Mouse (Mus musculus) G1E (cell line): ENCODE measurements at regions not wholly inside any gene's neighbourhood (a gene's known extent, or its start where the extent isn't known, plus 50 kb on each side); places are given as distances from the start of the nearest gene placed in this dataset.

Experiments used
- ATAC-seq: 2 replicates; pipeline ENCODE4 v1.8.0; 2016; ENCODE audit warnings: mild to moderate bottlenecking; ENCODE audit not compliant: insufficient number of reproducible peaks, poor library complexity, low FRiP score, severe bottlenecking; ENCODE audit errors: extremely low read depth
- DNase-seq: peaks from one replicate; pipeline ENCODE4 v3.0.0; 2012; ENCODE audit warnings: low spot score
- H3K27me3 ChIP-seq: 2 replicates; pipeline ENCODE4 v1.6.1; 2012; ENCODE audit warnings: mild to moderate bottlenecking, low read length, inconsistent platforms; ENCODE audit not compliant: insufficient read depth
- H3K36me3 ChIP-seq: replicated peaks from 2 replicates; pipeline ENCODE3; 2012; ENCODE audit warnings: mild to moderate bottlenecking, inconsistent platforms
- H3K4me1 ChIP-seq: 2 replicates; pipeline ENCODE4 v1.6.1; 2012; ENCODE audit warnings: low read depth, low read length, inconsistent platforms, mixed read lengths; ENCODE audit not compliant: insufficient read depth
- H3K4me3 ChIP-seq: 2 replicates; pipeline ENCODE4 v1.5.1; 2012; ENCODE audit warnings: low read depth, mild to moderate bottlenecking, inconsistent platforms, low read length, moderate library complexity, mixed read lengths
- H3K9me3 ChIP-seq: replicated peaks from 2 replicates; pipeline ENCODE4 v1.6.1; 2012; ENCODE audit warnings: inconsistent platforms
- CTCF ChIP-seq: IDR thresholded peaks from 2 replicates; pipeline ENCODE4 v1.5.1; 2012; ENCODE audit warnings: low read depth, low read length, inconsistent platforms, mixed read lengths
- GATA1 ChIP-seq: IDR thresholded peaks from 2 replicates; pipeline ENCODE4 v1.6.1; 2012; ENCODE audit warnings: borderline replicate concordance, low read length, inconsistent platforms, mixed read lengths
- GATA2 ChIP-seq: IDR thresholded peaks from 2 replicates; pipeline ENCODE4 v1.6.1; 2012; ENCODE audit warnings: low read depth, low read length, inconsistent platforms, borderline replicate concordance
- POLR2AphosphoS5 ChIP-seq: IDR thresholded peaks from 2 replicates; pipeline ENCODE4 v1.6.1; 2012; ENCODE audit warnings: low read depth, low read length, inconsistent platforms; ENCODE audit not compliant: insufficient replicate concordance
- TAL1 ChIP-seq: conservative IDR thresholded peaks from 2 replicates; pipeline ENCODE4 v1.6.1; 2012; ENCODE audit warnings: low read depth, low read length, inconsistent platforms, mixed read lengths

DNA sequence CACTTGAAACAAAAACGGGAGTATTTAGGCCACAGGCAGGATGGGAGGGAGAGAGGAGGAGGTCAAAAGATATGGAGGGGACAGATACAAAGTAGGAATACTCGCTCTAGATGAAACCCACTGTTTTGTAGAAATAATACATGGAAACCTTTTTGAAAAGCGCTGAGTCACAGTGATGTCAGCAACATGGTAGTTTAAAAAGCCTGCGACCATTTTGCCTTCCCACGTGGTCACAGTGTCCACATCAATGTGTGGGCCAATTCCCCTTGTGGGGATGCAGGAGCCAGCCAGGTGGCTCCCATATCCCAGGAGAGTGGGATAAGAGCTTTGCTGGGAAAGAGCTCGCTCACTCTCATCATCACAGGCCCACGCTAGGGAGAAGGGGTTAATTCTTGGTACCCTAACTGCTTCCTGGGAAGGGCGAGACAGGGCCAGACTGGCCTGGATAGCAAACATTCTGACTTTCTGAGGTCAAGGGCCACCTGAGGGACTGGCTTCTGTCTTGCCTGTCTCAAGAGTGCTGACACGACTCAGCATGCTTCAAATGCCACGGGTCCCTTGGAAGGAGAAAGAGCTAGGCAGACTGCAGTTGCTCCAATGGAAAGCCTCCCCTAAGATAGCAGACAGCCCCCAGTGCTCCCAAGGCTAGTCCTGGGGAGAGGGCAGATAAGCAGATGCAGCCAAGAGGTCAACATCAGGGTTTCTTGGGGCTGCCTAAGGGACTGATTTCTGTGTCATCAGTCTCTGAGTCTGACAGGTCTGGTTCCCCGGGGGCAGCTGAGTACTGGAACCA is 143.3 kb upstream of the Usp9x start:
- Histone ChIP-seq H3K27me3 (no peaks in the 10 kb centered on the region), H3K36me3 (no peaks in the 10 kb centered on the region), H3K9me3 (no peaks in the 10 kb centered on the region), H3K4me1 (peaks cover 8% of the 10 kb centered on the region), H3K4me3 (no peak overlapping the region)
- DNase-seq, result no peak
- no peak for TF ChIP-seq CTCF
- TF ChIP-seq GATA1, result no peak
- TF ChIP-seq TAL1, result no peak
- no peak for TF ChIP-seq GATA2
- no peak for TF ChIP-seq POLR2AphosphoS5
- ATAC-seq, result no peak

GRCm38 (mm10) chrX:12924705-12925644 is 146.3 kb upstream of the Usp9x start:
- no peak for TF ChIP-seq TAL1
- no peak for TF ChIP-seq CTCF
- no peak for TF ChIP-seq GATA2
- no peak for TF ChIP-seq GATA1
- no peak for TF ChIP-seq POLR2AphosphoS5
- no peak for DNase-seq
- peaks cover 8% of the 10 kb centered on the region for H3K4me1 ChIP-seq

GRCm38 (mm10) chrX:12919576-12919975 is 151.7 kb upstream of the Usp9x start:
- Histone ChIP-seq H3K27me3 (no peaks in the 10 kb centered on the region), H3K4me1 (no peaks in the 10 kb centered on the region), H3K4me3 (no peak overlapping the region), H3K36me3 (no peaks in the 10 kb centered on the region), H3K9me3 (no peaks in the 10 kb centered on the region)
- DNase-seq (no peak), ATAC-seq (no peak)
- TF ChIP-seq GATA1 (no peak), TAL1 (no peak), CTCF (no peak), GATA2 (no peak), POLR2AphosphoS5 (no peak)

More at GRCm38 (mm10) chrX:12924705-12925644, 146.3 kb upstream of the Usp9x start:
- Histone ChIP-seq H3K36me3 (no peaks in the 10 kb centered on the region), H3K9me3 (no peaks in the 10 kb centered on the region), H3K4me3 (no peak overlapping the region), H3K27me3 (no peaks in the 10 kb centered on the region)
- ATAC-seq, result no peak

GRCm38 (mm10) chrX:12917105-12917504 is 154.2 kb upstream of the Usp9x start:
- no peaks in the 10 kb centered on the region for H3K4me1 ChIP-seq
- no peaks in the 10 kb centered on the region for H3K9me3 ChIP-seq
- H3K36me3 ChIP-seq, result no peaks in the 10 kb centered on the region
- no peak for TF ChIP-seq POLR2AphosphoS5
- TF ChIP-seq GATA2, result no peak
- TF ChIP-seq CTCF, result no peak
- TF ChIP-seq TAL1, result no peak
- no peak for TF ChIP-seq GATA1
- DNase-seq, result no peak
- no peak overlapping the region for H3K4me3 ChIP-seq
- H3K27me3 ChIP-seq, result no peaks in the 10 kb centered on the region
- ATAC-seq, result no peak

- no peak for TF ChIP-seq POLR2AphosphoS5
- no peak for TF ChIP-seq GATA1
- no peak for TF ChIP-seq CTCF
- TF ChIP-seq GATA2, result no peak
- no peak for TF ChIP-seq TAL1
- Histone ChIP-seq H3K4me1 (no peaks in the 10 kb centered on the region), H3K36me3 (no peaks in the 10 kb centered on the region), H3K9me3 (no peaks in the 10 kb centered on the region), H3K4me3 (no peak overlapping the region), H3K27me3 (no peaks in the 10 kb centered on the region)
- ATAC-seq (no peak), DNase-seq (no peak)
Measured at GRCm38 (mm10) chrX:12916684-12917083, 154.6 kb upstream of the Usp9x start.

DNA sequence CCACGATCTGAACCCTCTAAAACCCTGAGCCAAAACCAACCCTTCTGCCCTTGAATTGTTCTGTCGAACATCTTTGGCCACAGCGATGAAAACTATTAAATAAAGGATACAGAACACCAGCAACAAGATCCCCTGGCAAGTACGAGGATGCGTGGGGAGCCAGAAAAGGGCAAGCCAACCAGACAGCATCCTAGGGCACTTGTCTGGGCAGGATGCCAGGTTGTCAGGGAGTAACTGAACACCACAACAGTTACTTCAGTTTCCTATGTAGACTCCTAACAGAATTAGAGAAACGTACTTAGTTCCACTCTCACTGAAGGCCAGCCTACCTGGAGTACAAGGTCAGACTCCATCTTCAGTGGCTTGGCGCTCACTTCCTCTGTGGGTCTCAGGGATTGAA is 138.4 kb upstream of the Med14 start:
- Histone ChIP-seq H3K36me3 (no peaks in the 10 kb centered on the region), H3K9me3 (no peaks in the 10 kb centered on the region), H3K27me3 (no peaks in the 10 kb centered on the region), H3K4me1 (no peaks in the 10 kb centered on the region), H3K4me3 (no peak overlapping the region)
- DNase-seq (no peak), ATAC-seq (no peak)
- TF ChIP-seq CTCF, result no peak
- TF ChIP-seq TAL1, result no peak
- no peak for TF ChIP-seq GATA2
- TF ChIP-seq POLR2AphosphoS5, result no peak
- no peak for TF ChIP-seq GATA1
